Mouse (Mus musculus): ENCODE measurements around the gene Lrrc1.

Gene Lrrc1

DNA sequence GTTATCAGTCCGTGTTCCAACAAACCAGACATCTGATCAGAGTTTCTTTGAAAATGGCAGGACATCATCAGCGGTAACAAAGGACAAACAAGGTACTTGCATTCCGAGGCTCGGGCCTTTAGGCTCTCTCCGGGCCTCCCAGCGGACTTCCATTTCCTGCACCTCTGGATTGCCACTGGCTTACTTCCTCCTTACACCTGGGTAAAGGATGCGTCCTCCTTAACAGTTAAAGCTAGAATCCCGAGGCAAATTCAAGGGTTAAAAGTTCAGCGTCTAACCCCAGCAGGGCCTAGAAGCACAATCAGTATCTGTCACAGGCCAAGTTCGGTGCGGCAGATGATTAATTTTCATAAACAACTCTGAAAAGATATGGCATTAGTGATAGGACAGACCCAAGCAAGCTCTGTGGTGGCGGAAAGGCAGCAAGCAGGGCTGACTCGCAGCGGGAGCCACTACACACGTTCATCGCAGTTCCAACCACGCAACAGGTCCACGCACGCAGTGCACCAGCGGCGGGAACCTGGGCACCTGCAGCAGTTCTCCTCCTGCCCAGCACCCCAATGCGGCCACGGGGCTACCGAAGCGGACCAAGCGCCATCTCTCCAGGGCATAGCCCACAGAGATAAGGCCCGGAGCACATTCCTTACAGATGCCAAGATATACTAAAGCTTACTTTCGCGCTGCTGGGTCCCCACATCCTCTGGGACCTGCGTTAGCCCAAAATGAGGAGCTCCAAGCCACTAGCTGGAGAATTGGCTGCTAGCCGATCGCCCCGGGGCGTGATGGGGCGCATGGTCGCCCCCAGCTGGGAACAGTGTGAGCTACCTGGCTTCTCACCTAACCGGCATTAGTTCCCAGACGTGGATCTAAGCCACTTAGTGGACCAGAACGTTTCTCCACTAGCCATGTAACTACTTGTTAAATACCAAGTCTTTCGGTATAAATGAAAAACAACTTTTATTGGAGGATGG, 1.0 kb downstream of the Lrrc1 start:
- peak; percentile 37 for DNase-seq

DNA sequence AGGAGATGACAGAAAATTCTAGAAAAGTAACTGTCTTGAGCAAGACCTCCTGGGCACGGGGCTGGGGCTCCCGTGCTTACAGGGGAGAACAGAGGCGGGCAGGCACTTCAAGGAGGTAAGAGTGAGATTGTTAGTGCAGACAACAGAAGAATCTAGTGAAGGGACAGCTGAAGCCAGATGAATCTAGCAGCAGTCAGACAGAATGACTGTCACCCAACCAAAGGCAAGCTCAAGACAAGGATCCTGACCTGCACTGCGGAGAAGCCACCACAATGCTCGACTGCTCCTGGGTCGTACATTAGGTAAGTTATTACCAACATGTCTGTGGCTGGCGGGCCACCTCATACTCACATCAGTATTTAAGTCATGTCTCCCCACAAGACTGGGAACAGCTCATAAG, 3.1 kb downstream of the Lrrc1 start:
- no peak for DNase-seq

DNA sequence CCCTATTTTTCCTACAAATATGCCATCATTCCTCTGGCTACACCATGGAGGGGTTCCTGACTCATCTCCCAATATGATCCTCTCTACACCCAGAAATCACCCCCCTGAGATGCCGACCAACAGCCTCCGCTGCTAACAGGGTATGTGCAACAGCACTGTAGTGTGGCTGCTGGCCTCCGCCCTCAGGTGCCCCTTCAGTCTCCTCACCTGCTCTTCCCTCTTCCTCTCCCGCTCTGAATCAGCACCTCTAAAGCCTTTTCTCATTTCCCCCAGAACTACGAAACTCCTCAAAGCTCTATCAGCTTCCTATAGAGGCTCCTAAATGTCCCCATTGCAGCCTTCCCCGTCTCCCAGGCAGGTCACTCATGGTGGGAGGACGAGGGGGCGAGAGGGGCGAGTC, 5.4 kb downstream of the Lrrc1 start:
- DNase-seq, result no peak

DNA sequence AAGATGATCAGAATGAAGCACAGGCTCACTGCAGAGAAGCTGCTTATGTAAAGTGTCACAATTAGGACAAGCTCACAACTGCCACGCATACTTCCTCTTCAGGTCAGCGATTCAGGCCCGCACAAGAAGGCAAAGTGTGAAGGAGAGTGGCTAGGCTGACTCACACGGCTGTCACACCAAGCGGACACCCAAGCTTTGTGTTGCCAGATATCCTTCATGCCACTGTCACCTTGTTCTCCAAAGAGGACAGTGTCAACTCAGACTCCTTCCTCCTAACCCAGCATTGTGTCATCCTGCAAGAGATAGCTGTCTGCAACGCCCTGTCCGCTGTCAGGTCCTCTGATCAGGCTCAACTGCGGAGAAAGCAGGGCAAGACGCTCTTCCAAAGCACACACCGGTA, 7.3 kb downstream of the Lrrc1 start:
- no peak for DNase-seq

DNA sequence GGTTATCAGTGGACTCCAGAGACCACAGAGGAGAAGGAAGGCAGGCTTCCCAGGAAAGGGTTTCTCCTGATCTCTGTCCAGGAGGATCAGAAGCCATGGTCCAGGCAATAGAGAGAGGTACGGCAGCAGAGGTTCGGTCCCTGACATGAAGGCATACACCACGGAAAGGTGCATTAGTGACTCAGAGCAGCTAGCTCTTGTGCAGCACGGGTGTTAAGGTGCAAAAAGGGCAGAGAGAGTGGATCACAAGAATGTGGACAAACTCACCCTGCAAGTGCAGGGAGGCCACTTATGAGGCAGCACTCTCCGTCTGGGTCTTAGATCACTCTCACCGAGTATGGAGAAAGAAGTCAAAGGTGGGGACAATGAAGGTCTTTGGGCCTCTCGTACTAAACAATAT, 7.8 kb downstream of the Lrrc1 start:
- DNase-seq, result no peak

DNA sequence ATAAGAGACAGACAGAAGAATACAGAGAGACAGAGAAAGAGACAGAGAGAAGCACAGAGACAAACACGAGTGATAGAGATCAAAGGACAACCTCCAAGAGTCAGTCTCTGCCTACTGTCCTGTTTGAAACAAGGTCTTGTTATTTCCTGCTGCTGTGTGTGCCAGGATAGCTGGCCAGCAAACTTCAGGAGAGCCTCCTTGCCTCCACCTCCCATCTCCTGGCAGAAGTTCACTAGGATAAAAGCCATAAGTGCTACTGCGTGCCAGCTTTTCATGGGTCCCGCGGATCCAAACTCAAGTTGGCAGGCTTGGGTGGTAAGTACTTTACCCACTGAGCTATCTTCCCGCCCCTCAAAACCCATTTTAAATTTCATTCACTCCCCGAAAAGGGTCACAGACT, 8.4 kb downstream of the Lrrc1 start:
- DNase-seq, result no peak

DNA sequence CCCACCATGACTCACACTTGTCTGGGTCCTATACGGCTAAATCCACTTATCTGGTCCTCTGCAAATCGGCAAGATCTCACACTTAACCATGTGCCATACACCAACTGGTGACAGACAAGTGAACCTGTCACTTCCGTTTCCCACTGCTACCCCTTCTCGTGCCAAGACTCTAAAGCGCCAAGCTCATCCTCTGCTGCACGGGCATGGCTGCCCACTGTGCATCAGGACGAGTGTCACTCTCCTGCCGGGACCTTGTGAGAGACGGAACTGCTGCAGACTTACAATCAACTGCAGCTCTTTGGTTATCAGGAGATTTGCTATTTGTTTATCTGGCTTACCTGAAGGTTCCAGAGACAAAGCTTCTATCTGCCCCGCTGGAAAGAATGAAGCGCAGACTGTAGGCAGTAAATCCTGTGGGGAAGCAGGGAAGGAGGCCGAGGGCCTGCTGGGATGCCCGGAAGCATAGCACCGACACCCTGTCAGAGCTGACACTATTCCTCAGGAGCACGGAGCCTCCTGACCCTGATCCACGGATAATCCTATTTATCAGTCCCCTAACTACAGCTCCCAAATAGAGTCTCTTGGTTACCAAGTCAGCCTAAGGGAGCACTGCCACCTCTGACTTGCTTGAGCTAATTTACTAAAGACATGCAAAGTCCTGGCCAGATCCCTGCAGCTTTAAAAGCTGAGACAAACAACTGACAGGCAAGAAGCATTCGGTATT, 9.5 kb downstream of the Lrrc1 start:
- DNase-seq, result no peak

DNA sequence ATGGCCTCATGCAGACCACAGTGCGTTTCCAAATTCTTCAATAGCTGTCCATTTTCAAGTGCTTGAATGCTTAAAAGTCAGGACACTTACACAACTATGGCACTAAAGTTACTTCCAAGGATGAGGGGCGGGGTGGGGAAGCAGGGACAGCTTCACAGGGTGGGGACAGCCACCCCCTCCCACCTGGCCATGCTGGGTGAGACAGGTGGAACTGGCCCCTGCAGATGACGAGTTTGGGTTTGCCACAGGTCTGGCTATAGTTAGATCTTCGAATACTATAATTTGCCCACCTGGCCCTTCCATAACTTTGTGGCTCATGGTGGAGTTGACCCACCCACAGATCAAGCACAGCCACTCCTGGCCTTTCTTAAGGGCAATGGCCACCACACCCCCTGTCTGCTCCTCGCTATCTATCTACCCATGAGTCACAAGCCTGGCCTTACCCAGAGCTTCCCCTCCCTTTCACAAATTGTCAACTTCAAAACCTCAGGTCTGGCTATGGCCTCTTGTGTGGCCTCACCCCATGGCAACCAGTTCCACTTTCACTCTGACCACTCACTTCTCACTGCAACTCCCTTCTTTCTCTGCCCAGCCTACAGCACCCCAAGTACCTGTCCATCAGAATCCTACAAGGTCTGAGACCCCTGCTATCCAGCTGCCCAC, 16.2 kb downstream of the Lrrc1 start:
- no peak for DNase-seq

DNA sequence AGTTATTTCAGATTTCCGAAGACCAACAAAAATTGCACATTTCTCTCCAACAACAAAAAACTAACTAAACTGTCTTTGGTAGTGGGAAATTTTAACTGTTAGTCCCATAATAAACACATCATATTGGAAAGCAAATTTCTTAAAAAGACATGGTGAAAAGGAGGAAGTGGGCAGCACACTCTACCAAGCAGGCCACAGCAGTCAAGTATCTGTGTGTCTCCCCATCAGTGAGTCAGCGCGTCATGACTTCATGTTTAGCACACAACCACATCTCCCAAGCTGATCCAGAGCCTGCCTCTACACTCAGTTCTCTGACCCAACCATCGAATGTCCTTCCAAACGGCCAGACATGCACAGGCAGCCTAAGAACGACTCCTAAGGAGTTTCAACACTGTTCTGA, 17.5 kb downstream of the Lrrc1 start:
- no peak for DNase-seq

DNA sequence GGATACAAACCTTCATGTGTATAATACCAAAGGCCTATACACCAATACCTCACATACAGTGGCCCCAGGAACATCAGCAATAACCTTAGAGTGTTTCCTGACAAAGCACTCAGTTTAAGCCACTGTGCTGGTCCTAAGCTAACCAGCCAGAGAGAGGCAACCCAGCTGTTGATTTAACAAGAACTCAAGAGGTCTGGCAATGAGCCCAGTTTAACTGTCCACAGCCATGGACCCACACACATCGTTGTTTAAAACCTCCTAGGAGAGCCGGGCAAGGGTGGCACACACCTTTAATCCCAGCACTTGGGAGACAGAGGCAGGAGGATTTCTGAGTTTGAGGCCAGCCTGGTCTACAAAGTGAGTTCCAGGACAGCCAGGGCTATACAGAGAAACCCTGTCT, 18.0 kb downstream of the Lrrc1 start:
- DNase-seq, result no peak

DNA sequence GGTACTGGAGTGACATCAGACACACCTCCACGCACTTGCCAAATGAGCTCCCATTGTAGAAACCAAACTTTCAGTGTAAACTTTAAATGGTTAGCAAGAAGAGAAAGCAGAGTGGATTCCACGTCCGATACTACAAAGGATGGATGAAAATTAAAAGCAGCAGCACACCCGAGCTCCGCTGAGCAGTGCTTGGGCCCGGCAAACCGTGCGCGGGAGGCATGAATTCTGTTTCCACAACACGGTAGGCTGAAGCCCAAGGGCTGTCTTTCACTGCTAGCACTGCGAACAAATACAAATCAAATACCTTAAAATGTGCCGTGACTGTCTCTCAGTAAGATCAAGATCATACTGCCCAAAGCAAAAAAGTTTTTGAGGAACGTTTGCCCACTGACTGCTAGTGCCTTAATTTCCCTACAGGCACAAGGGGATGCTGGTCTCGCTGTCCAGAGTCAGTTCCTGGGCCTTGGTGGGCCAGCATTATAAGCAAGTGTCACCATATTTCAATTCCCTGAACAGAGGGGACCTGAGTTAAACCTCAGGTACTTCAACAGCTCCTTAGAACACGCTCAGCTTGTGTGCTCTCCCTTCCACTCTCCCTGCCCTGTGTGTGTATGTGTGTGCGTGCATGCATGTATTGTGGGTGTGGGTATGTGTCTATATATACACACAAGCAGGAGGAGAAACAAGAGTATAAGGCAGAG, 18.9 kb downstream of the Lrrc1 start:
- DNase-seq, result no peak

DNA sequence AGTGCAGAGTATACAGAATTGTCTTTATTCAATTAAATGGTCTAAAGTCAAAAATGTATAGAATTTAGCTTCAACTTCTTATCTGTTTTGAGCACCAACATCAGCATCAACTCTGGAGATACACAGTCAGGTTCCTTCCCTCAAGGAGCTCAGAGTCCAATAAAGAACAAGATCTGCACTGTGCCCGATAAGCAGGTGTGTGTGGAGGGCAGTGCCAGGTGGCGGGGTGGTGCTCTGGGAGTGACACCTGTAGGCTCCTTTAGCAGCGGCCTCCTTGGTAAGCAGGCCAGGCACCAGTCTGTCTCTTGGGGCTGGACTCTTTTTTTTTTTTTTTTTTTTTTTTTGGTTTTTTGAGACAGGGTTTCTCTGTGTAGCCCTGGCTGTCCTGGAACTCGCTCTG, 20.9 kb downstream of the Lrrc1 start:
- DNase-seq, result no peak

DNA sequence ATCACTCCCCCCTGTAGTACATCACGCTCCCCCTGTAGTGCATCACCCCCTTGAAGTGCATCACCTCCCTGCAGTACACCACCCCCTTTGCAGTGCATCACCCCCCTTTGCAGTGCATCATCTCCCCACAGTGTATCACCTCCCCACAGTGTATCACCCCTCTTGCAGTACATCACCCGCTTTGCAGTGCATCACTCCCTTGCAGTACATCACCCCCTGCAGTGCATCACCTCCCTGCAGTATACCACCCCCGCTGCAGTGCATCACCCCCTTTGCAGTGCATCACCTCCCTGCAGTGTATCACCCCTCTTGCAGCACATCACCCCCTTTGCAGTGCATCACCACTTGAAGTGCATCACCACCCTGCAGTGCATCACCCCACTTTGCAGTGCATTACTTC, 22.2 kb downstream of the Lrrc1 start:
- no peak for DNase-seq

DNA sequence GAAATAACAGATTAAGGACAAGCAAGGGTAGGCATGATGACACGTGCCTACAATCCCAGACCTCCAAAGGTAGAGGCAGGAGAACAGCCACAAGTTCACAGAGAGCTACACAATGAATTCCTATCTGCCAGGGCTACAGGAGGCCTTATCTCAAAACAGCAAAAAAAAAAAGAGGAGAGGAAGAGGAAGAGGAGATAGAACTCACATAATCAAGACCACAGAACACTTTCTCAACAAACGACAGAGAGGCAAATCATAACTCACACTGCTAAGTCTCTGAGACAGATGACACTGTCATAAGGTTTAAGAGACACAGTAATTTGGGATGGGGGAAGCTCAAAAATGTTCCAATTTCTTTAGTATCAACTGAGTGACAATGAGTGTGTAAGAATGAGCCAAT, 25.5 kb downstream of the Lrrc1 start:
- no peak for DNase-seq

DNA sequence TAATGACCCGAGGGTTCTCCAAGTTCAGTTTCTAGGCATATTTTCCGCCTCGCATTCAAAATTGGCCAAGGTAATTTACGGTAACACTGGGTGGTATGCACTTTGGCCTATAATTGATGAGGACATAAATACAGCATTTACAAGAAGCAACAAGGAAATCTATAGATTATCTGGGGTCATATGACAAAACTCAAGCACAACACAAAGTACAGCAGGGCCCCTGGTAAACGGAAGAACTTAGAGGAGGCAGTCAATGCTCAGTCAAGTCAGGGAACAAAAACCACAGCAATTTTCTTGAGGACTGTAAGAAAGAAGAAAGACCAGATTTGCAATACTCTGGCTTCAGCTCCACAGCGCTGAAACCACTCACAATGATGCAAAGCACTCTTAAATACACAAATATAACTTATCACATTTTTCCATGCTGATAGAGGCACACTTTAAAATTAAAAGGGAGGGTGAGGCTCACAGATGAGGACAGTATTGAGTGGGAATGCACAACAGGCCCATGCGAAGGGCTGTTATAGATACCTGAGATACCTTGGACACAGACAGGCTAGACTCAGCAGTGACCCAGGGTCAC, 27.8 kb downstream of the Lrrc1 start:
- no peak for DNase-seq

DNA sequence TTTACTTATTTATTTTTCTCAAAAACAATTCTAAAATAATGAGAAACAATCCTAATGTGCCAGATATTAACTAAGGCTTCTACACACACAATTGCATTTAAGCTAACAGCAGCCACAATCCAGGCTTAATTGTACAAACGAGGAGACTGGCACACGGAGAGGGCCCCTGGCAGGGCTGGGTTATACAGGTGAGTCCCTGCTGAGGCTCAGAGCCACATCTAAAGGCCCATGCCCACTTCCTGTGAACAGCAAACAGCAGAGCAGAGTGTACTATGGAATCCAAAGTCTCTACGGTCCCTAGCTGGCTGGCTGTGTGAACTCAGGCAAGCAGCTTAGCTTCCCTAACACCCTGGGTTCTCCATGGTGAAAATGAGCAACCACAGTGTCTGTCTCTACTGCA, 30.8 kb downstream of the Lrrc1 start:
- DNase-seq, result no peak

DNA sequence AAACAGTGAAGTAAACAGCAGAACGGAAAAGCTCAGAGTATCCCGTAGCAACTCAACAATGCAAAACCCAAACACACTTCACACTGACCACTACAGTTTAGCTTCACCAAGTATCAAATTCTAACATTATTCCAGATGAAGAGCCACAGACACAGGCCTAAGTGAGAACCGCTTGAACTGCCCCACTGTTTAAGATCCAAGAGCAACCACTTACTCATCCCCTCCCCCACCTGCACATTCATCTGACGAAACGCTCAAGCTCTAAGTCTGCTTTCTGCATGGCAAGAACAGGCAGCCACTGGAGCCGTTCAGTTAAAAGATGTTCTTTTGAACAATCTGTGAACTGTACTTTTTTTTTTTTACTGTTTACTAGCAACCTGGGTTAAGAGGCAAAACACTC, 32.5 kb downstream of the Lrrc1 start:
- DNase-seq, result no peak

DNA sequence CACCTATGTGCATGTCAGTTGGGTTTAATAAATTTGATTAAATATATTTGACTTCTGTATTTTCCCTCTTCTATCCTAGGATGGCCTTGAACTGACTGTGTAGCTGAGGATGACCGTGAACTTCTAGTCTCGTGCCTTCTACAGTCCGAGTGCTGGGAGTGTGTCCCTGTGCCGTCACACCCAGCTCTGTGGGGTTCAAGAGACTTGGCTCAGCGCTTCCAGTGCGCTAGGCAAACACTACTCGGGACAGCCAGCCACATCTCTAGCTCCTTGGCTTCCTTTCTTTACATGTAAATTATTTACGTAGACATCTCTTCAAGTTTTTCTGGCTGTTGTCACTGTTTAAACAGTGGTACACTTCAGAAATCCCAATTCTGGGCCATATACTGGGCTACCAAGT, 34.1 kb downstream of the Lrrc1 start:
- DNase-seq, result no peak

DNA sequence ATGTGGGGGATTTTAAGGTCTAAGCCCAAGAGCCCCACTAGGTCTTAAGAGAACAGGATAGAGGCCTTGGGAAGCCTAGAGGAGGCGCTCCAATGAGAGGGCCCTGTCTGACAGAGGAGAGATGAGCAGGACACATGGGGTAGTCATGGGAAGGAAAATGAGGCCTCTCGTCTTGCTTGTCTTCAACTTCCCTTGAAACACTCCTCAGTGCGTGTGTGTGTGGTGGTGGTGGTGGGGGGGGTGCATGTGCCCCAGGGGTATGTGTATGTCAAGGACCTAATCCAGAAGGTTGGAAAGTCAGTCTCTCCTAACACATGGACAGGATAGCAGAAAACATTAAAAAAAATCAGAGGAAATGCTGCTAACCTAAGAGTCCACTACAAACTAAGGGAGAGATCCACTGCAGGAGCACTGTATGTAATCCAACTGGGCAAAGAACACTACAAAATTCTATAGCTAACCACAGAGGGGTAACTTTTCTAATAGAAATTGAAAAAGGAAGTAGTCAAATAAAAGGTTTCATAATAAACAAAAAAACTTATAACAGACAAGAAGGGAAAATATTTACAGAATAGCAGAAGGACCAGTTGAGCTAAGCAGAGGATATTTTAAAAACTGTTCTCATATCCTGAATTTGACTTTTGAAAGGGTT, 36.8 kb downstream of the Lrrc1 start:
- no peak for DNase-seq

DNA sequence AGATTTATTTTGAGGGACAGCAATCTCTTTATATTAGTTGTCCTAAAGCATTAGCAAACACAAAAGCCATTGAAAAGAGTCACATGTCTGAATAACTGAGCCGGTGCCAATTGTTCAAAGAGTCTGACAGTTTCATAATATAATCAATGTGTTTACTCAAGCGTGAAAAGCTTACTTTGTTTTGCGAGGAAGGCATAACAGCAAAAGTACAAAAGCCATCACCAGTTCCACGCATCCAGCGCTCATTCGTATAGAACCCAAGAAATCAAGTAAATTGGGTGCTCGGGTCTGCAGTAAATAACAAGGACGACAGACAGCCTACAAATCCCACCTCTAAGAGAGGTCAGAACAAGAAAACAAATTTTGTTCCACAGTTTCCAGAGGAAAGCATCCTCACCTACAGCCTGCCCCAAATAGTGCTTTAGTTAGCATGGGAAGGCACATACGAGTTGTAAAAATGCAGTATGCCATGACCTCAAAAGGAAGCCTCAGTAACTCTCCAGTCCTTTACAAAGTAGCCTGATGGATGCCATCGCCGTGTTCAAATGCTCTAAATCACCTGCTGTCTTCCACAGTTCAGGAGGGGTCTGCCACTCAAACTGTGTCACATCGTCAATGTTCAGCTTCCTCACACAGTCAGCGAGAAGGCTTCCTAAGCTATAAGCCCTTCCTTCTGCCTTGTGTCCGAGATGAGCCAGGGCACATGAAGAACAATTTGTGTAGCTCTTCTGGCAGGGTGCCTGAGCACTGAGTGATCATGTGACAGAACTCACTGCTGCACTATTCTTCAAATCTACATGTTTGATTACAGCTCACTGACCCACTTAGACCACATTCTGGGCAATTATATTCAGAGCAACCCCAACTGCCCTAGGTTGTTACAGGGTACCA, 41.9 kb downstream of the Lrrc1 start:
- DNase-seq, result peak; percentile 25

DNA sequence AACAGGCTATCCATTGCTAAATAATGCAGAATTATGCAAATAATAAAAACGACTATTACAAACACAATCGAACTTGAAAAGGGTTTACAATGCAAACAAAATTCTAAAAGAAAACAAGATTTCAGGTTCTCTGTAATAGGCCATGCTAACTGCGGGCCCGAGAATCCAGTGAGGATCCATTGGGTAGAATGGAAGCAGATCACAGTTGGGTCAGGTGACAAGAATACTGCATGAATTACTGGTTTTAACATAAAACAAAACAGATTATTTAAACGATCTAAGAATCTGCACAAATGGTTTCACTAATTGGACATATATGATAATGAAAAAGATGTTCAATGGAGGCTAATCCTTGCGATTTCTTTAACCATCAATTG, 42.5 kb downstream of the Lrrc1 start:
- DNase-seq, result no peak

All from right cerebral cortex, postnatal 4 days (tissue).